Mouse (Mus musculus): ENCODE results near the gene Hnrnpa2b1.

Gene Hnrnpa2b1

GRCm38 (mm10) chr6:51423466-51424122 lies 46.1 kb downstream of the Hnrnpa2b1 start:
- in situ Hi-C loops (cut with MboI, MseI) = loop anchor here (10.0 kb wide), 1 partner anchor 1141 kb away; no protein-coding TSS in a partner anchor

DNA sequence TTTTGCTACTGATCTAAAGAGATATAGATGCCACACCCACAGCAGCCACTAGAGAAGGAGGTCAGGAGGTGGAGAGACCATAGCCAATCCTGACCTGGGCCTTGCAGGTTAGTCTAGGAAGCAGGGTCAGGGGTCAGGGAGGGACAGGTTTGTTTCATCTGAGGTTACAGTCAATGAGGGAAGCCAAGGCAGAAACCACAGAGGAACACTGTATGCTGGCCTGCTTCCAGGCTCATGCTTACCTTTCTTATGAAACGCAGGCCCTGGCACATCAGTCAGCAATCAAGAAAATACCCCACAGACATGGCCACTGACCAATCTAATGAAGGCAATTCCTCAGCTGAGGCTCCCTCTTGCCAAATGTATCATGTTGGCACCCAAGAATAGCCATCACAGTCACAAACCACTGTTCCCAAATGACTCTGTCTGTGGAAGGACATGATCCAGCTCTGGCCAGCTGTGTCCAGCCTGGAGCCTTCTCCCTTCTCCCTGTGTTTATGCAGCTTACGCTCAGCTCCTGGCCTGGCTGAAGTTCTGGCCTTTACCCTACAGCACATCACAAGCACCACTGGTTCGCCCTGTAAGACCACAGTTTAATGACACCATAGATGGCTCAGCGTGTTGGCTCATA lies 52.3 kb downstream of the Hnrnpa2b1 start:
- in situ Hi-C loops (cut with MboI, MseI) = no loop called here

GRCm38 (mm10) chr6:51416433-51416832 lies 53.3 kb downstream of the Hnrnpa2b1 start:
- in situ Hi-C loops (cut with MboI, MseI) = no loop called here
